In genomic region chr17:85821861-85822260, GRCm38 (mm10) we compare ENCODE assay signal across 18 mouse cellular contexts.
DNase-seq lines count a peak whose midpoint lies in the region; ATAC-seq lines count a peak whose summit lies in the region.
"Had no signal": no experiment of that assay in that cellular context is flagged by ENCODE, and none has a peak within 500 bp of the region (broad histone marks: within the 10 kb centered on the region; RNA-seq: fewer than 3 reads in every experiment).

No protein-coding gene starts in this region.

- H3K27me3 ChIP-seq in limb, embryonic 10.5 days (ENCODE audit: low read depth, poor library complexity, severe bottlenecking) = peaks cover 5% of the 10 kb centered on the region
- H3K27me3 ChIP-seq in embryonic facial prominence, embryonic 10.5 days (replicated peaks; ENCODE audit: low read depth, poor library complexity, severe bottlenecking) = 0 out of 2 replicates have a peak, but pooled peaks cover 9% of the 10 kb centered on the region
- H3K27me3 ChIP-seq: embryonic facial prominence, embryonic 13.5 days; limb, embryonic 15.5 days; midbrain, embryonic 13.5 days; neural tube, embryonic 13.5 days had no signal

- no peaks in the 10 kb centered on the region for H3K36me3 ChIP-seq in limb, embryonic 10.5 days
- H3K36me3 ChIP-seq in embryonic facial prominence, embryonic 10.5 days (replicated peaks) = no peaks in the 10 kb centered on the region
- H3K36me3 ChIP-seq: embryonic facial prominence, embryonic 13.5 days; forebrain, embryonic 10.5 days; hindbrain, embryonic 10.5 days; limb, embryonic 15.5 days; midbrain, embryonic 13.5 days; neural tube, embryonic 13.5 days had no signal

- no peaks in the 10 kb centered on the region for H3K9me3 ChIP-seq in limb, embryonic 10.5 days (replicated peaks)
- no peaks in the 10 kb centered on the region for H3K9me3 ChIP-seq in embryonic facial prominence, embryonic 10.5 days
- H3K9me3 ChIP-seq: embryonic facial prominence, embryonic 13.5 days; forebrain, embryonic 10.5 days; hindbrain, embryonic 10.5 days; limb, embryonic 15.5 days; midbrain, embryonic 13.5 days; neural tube, embryonic 13.5 days had no signal

- 86% methylated on average over 4 of the region's 4 CpGs for WGBS in limb, embryonic 10.5 days
- WGBS in embryonic facial prominence, embryonic 10.5 days = 75% methylated on average over 4 of the region's 4 CpGs

- H3K4me1 ChIP-seq in limb, embryonic 10.5 days = peaks cover 40% of the 10 kb centered on the region
- peaks cover 23% of the 10 kb centered on the region for H3K4me1 ChIP-seq in embryonic facial prominence, embryonic 10.5 days
- H3K4me1 ChIP-seq: midbrain, embryonic 13.5 days had no signal

- H3K27ac ChIP-seq in limb, embryonic 10.5 days = 0 out of 2 replicates have a peak overlapping the region, but pooled peaks have one; percentile 14
- H3K27ac ChIP-seq in embryonic facial prominence, embryonic 10.5 days (replicated peaks) = no peak overlapping the region
- H3K27ac ChIP-seq: embryonic facial prominence, embryonic 13.5 days; forebrain, embryonic 10.5 days; hindbrain, embryonic 10.5 days; hindbrain, postnatal 0 days; limb, embryonic 15.5 days; midbrain, embryonic 13.5 days; neural tube, embryonic 13.5 days had no signal

- 0 out of 2 replicates have a peak, but pooled peaks have one; percentile 42 for ATAC-seq in erythroid progenitor cell, adult 5-6 weeks (replicated peaks; ENCODE audit: low FRiP score, poor library complexity, severe bottlenecking)
- ATAC-seq: hindbrain, postnatal 0 days; intestine, postnatal 0 days; lung, postnatal 0 days; midbrain, embryonic 13.5 days had no signal

- intact Hi-C loops in heart, postnatal 10 days (cut with DNase I) = no loop called here
- intact Hi-C loops in heart, postnatal 36 days (cut with DNase I) = no loop called here

- DNase-seq in heart, postnatal 10 days = peak; percentile 21 to 24
- no peak for DNase-seq in heart, postnatal 36 days
- DNase-seq in limb, embryonic 10.5 days (ENCODE audit: low spot score) = no peak
- no peak for DNase-seq in right cerebral cortex, postnatal 36 days (ENCODE audit: low spot score in 2 of 2)
- no peak for DNase-seq in embryonic facial prominence, embryonic 10.5 days (ENCODE audit: low spot score)
- no peak for DNase-seq in adrenal gland, adult (ENCODE audit: inconsistent age in 2 of 2, low spot score in 1 of 2)
- DNase-seq: cerebellum, adult 8-10 months; layer of hippocampus, postnatal 36 days had no signal

- H3K4me3 ChIP-seq in limb, embryonic 10.5 days = no peak overlapping the region
- no peak overlapping the region for H3K4me3 ChIP-seq in embryonic facial prominence, embryonic 10.5 days
- H3K4me3 ChIP-seq: embryonic facial prominence, embryonic 13.5 days; forebrain, embryonic 10.5 days; hindbrain, embryonic 10.5 days; limb, embryonic 15.5 days; midbrain, embryonic 13.5 days; neural tube, embryonic 13.5 days had no signal

Comparison
In these comparisons a context has a peak if more than half of its experiments do, and no peak if none do; other contexts are left out.
1. DNase-seq: peak in heart, postnatal 10 days (2 of 2); none in heart, postnatal 36 days (0 of 2), limb, embryonic 10.5 days (single experiment), right cerebral cortex, postnatal 36 days (0 of 2), embryonic facial prominence, embryonic 10.5 days (single experiment) and adrenal gland, adult (0 of 2).